Mouse (Mus musculus) CH12.LX (cell line): Measurements from ENCODE around the gene Ica1. TPM values are rescaled to one million over a fixed set of nuclear protein-coding genes. Genes with fewer than 3 reads are reported as not detected.

Experiments
- DNase-seq: peaks from one replicate; pipeline ENCODE4 v3.0.0-alpha.2; 2013; ENCODE audit errors: extremely low read depth
- H3K27ac ChIP-seq: 2 replicates; pipeline ENCODE4 v1.5.1; 2012; ENCODE audit warnings: low read depth, mild to moderate bottlenecking, control low read depth, moderate library complexity; ENCODE audit not compliant: insufficient read depth
- H3K27me3 ChIP-seq: replicated peaks from 2 replicates; pipeline ENCODE3; 2012; ENCODE audit warnings: inconsistent platforms
- H3K36me3 ChIP-seq, 2 experiments: replicated peaks in 1 of 2; 2 replicates each; pipeline versions ENCODE3 to v1.6.1; 2012; ENCODE audit warnings: inconsistent platforms in 1 of 2, low read length in 1 of 2, mild to moderate bottlenecking in 1 of 2, mixed read lengths in 1 of 2, moderate library complexity in 1 of 2; ENCODE audit not compliant: control insufficient read depth in 1 of 2, insufficient read depth in 1 of 2
- H3K4me1 ChIP-seq, 2 experiments: 2 replicates each; pipeline ENCODE4 v1.6.1; 2012; ENCODE audit warnings: inconsistent platforms in 1 of 2, moderate library complexity in 1 of 2; ENCODE audit not compliant: insufficient read depth in 2 of 2, control insufficient read depth in 1 of 2
- H3K4me2 ChIP-seq: 2 replicates; pipeline ENCODE4 v1.6.1; 2012; ENCODE audit warnings: low read depth, mild to moderate bottlenecking, control low read depth; ENCODE audit not compliant: poor library complexity, insufficient read depth, severe bottlenecking
- H3K4me3 ChIP-seq, 3 experiments: fragments of 150-350 bp in 1 of 3; sonication (generic) in 1 of 3; replicated peaks in 1 of 3; 2 replicates each; pipeline versions ENCODE3 to v1.5.1; 2011 to 2012; ENCODE audit warnings: low read depth in 2 of 3, low read length in 2 of 3, mild to moderate bottlenecking in 2 of 3, moderate library complexity in 2 of 3, control low read depth in 1 of 3, improper control_type of control experiment in 1 of 3, inconsistent platforms in 1 of 3, mixed read lengths in 1 of 3; ENCODE audit not compliant: poor library complexity in 1 of 3
- H3K79me2 ChIP-seq: replicated peaks from 2 replicates; pipeline ENCODE4 v1.6.1; 2012; ENCODE audit warnings: mild to moderate bottlenecking, moderate library complexity; ENCODE audit not compliant: control insufficient read depth, poor library complexity, insufficient read depth, severe bottlenecking; ENCODE audit errors: extremely low read depth
- H3K9ac ChIP-seq: 2 replicates; pipeline ENCODE4 v1.6.1; 2012; ENCODE audit warnings: low read depth, mild to moderate bottlenecking, control low read depth, moderate library complexity; ENCODE audit not compliant: insufficient read depth
- H3K9me3 ChIP-seq: replicated peaks from 2 replicates; pipeline ENCODE3; 2012; ENCODE audit warnings: low read length, inconsistent platforms, mixed read lengths
- CHD1 ChIP-seq: IDR thresholded peaks from 2 replicates; pipeline ENCODE4 v1.6.1; 2012; ENCODE audit warnings: low read depth, low read length, improper control_type of control experiment, inconsistent platforms
- CHD2 ChIP-seq: IDR thresholded peaks from 2 replicates; pipeline ENCODE4 v1.6.1; 2011; ENCODE audit warnings: low read length, improper control_type of control experiment
- CTCF ChIP-seq, 2 experiments: IDR thresholded peaks in 1 of 2; conservative IDR thresholded peaks in 1 of 2; 2 replicates each; pipeline ENCODE4 v1.5.1; 2011 to 2012; ENCODE audit warnings: low read depth in 2 of 2, low read length in 2 of 2, improper control_type of control experiment in 1 of 2, inconsistent platforms in 1 of 2, mild to moderate bottlenecking in 1 of 2, moderate library complexity in 1 of 2
- E2F4 ChIP-seq: IDR thresholded peaks from 2 replicates; pipeline ENCODE4 v1.6.1; 2011; ENCODE audit warnings: low read depth, low read length, improper control_type of control experiment; ENCODE audit not compliant: insufficient replicate concordance
- ELF1 ChIP-seq: IDR thresholded peaks from 2 replicates; pipeline ENCODE4 v1.6.1; 2014; ENCODE audit warnings: low read depth, mild to moderate bottlenecking, inconsistent platforms, low read length, improper control_type of control experiment
- ETS1 ChIP-seq: conservative IDR thresholded peaks from 2 replicates; pipeline ENCODE4 v1.6.1; 2012; ENCODE audit warnings: low read depth, mild to moderate bottlenecking, inconsistent platforms, low read length, improper control_type of control experiment, moderate library complexity
- GABPA ChIP-seq: IDR thresholded peaks from 2 replicates; pipeline ENCODE4 v1.6.1; 2012; ENCODE audit warnings: low read depth, low read length, improper control_type of control experiment, inconsistent platforms; ENCODE audit not compliant: insufficient replicate concordance
- IRF4 ChIP-seq: IDR thresholded peaks from 2 replicates; pipeline ENCODE4 v1.6.1; 2014; ENCODE audit warnings: low read depth, mild to moderate bottlenecking, inconsistent platforms, low read length, improper control_type of control experiment
- JUN ChIP-seq: IDR thresholded peaks from 2 replicates; pipeline ENCODE4 v1.6.1; 2011; ENCODE audit warnings: low read depth, mild to moderate bottlenecking, low read length, improper control_type of control experiment, moderate library complexity; ENCODE audit not compliant: insufficient read depth
- JUND ChIP-seq: conservative IDR thresholded peaks from 2 replicates; pipeline ENCODE4 v1.6.1; 2011; ENCODE audit warnings: low read depth, low read length, improper control_type of control experiment
- MAFK ChIP-seq: IDR thresholded peaks from 2 replicates; pipeline ENCODE4 v1.6.1; 2011; ENCODE audit warnings: low read length, improper control_type of control experiment; ENCODE audit not compliant: insufficient replicate concordance
- MAX ChIP-seq: IDR thresholded peaks from 2 replicates; pipeline ENCODE4 v1.6.1; 2011; ENCODE audit warnings: low read length, improper control_type of control experiment
- MAZ ChIP-seq: IDR thresholded peaks from 2 replicates; pipeline ENCODE4 v1.6.1; 2012; ENCODE audit warnings: low read depth, mild to moderate bottlenecking, inconsistent platforms, low read length, improper control_type of control experiment, moderate library complexity
- MEF2A ChIP-seq: IDR thresholded peaks from 2 replicates; pipeline ENCODE4 v1.6.1; 2014; ENCODE audit warnings: low read depth, mild to moderate bottlenecking, inconsistent platforms, low read length, improper control_type of control experiment, borderline replicate concordance
- MXI1 ChIP-seq: IDR thresholded peaks from 2 replicates; pipeline ENCODE4 v1.6.1; 2011; ENCODE audit warnings: mild to moderate bottlenecking, low read depth, low read length, improper control_type of control experiment
- MYC ChIP-seq: IDR thresholded peaks from 2 replicates; pipeline ENCODE4 v1.6.1; 2011; ENCODE audit warnings: low read depth, mild to moderate bottlenecking, improper control_type of control experiment, low read length
- NRF1 ChIP-seq: IDR thresholded peaks from 2 replicates; pipeline ENCODE4 v1.6.1; 2014; ENCODE audit warnings: low read depth, mild to moderate bottlenecking, inconsistent platforms, low read length, improper control_type of control experiment, moderate library complexity
- PAX5 ChIP-seq: IDR thresholded peaks from 2 replicates; pipeline ENCODE4 v1.6.1; 2012; ENCODE audit warnings: low read length, inconsistent platforms, mixed read lengths
- POLR2AphosphoS2 ChIP-seq: IDR thresholded peaks from 2 replicates; pipeline ENCODE4 v1.6.1; 2011; ENCODE audit warnings: low read depth, low read length, improper control_type of control experiment
- RAD21 ChIP-seq: IDR thresholded peaks from 2 replicates; pipeline ENCODE4 v1.6.1; 2011; ENCODE audit warnings: low read depth, mild to moderate bottlenecking, low read length, improper control_type of control experiment, moderate library complexity
- RCOR1 ChIP-seq: conservative IDR thresholded peaks from 2 replicates; pipeline ENCODE4 v1.6.1; 2012; ENCODE audit warnings: low read depth, mild to moderate bottlenecking, inconsistent platforms, low read length, improper control_type of control experiment
- SIN3A ChIP-seq: IDR thresholded peaks from 2 replicates; pipeline ENCODE4 v1.6.1; 2012; ENCODE audit warnings: low read length, improper control_type of control experiment, inconsistent platforms
- SMC3 ChIP-seq: IDR thresholded peaks from 2 replicates; pipeline ENCODE4 v1.6.1; 2011; ENCODE audit warnings: low read depth, low read length, improper control_type of control experiment
- TBP ChIP-seq: conservative IDR thresholded peaks from 2 replicates; pipeline ENCODE4 v1.6.1; 2011; ENCODE audit warnings: low read depth, low read length, improper control_type of control experiment
- TCF12 ChIP-seq: IDR thresholded peaks from 2 replicates; pipeline ENCODE4 v1.6.1; 2014; ENCODE audit warnings: low read depth, mild to moderate bottlenecking, inconsistent platforms, low read length, improper control_type of control experiment
- USF2 ChIP-seq: conservative IDR thresholded peaks from 2 replicates; pipeline ENCODE4 v1.6.1; 2011; ENCODE audit warnings: low read depth, low read length, improper control_type of control experiment
- ZKSCAN1 ChIP-seq: IDR thresholded peaks from 2 replicates; pipeline ENCODE4 v1.6.1; 2012; ENCODE audit warnings: low read depth, inconsistent platforms, low read length, improper control_type of control experiment, borderline replicate concordance
- ZNF384 ChIP-seq: IDR thresholded peaks from 2 replicates; pipeline ENCODE4 v1.6.1; 2012; ENCODE audit warnings: low read depth, low read length, improper control_type of control experiment, inconsistent platforms
- dilution Hi-C: fragments of 300-500 bp; cut with MboI; formaldehyde crosslinking; loops from 2 replicates; pipeline ENCODE4 v1.14.3; 2020; ENCODE audit warnings: low sequenced_read_pairs; ENCODE audit not compliant: extremely low pct_unique_long_range_greater_than_20kb, extremely low pct_ligation_motif_present
- in situ Hi-C: fragments of 300-500 bp; cut with MboI; formaldehyde crosslinking; loops from 3 replicates; pipeline ENCODE4 v1.14.3; 2019; ENCODE audit warnings: low sequenced_read_pairs, low pct_ligation_motif_present, low pct_unique_long_range_greater_than_20kb, mixed read lengths
- polyA plus RNA-seq: library from polyadenylated mRNA; unstranded; fragments of >175 nt; gene quantifications from 2 replicates; pipeline ENCODE4 v1.2.1, GENCODE M21; 2012; ENCODE audit warnings: low read depth; ENCODE audit not compliant: insufficient read length
- total RNA-seq, 2 experiments: library from RNA; depleted of rRNA; stranded (reverse); fragments of 300-350 nt in 1 of 2; fragments of >200 nt in 1 of 2; gene quantifications; 2 replicates each; pipeline ENCODE4 v1.2.3; 2012 to 2014

Ica1 gene
- total and polyA plus RNA-seq, 3 experiments, result 0.59 TPM; not detected in 2

DNA sequence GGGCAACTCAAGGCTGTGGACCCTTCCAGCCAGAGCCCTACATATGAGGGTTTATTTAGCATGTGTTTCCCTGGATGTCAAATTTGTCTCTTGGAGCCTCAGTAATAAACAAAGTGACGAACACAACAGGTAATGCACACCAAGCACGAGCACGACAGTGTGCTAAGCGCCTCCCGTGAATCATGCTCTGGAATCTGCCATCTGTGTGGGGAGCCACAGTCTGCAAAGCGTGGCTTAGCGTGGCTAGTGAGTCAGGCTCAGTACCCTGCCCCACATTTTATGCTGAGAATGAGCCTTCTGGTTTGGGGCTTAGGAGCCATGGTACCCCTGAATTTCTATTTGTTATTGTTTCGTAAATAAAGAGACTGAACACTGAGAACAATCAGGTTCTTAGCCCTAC lies 50.5 kb downstream of the Ica1 start:
- H3K36me3 ChIP-seq, result no peaks in the 10 kb centered on the region
- dilution Hi-C loops, result no loop called here
- H3K4me3 ChIP-seq, result no peak overlapping the region
- H3K27ac ChIP-seq, result no peak overlapping the region
- in situ Hi-C loops, result loop anchor here (25.0 kb wide), 1 partner anchor 391 kb away; no protein-coding TSS in a partner anchor
- no peak overlapping the region for H3K9ac ChIP-seq
- TF ChIP-seq MEF2A (no peak), E2F4 (no peak), ELF1 (no peak), CTCF (conservative IDR thresholded peaks at IDR 0.05 in 1 of 2, IDR thresholded peaks at IDR 0.05 in 1 of 2; ENCODE audit: low read depth in 2 of 2, low read length in 2 of 2) (no peak), ZNF384 (no peak), GABPA (no peak), JUND (no peak), CHD1 (no peak), NRF1 (no peak), MYC (no peak), SIN3A (no peak), CHD2 (no peak), MAX (no peak), MAZ (no peak), POLR2AphosphoS2 (no peak), TBP (no peak), ZKSCAN1 (no peak), MAFK (no peak), JUN (no peak)
- H3K27me3 ChIP-seq, result no peaks in the 10 kb centered on the region
- no peaks in the 10 kb centered on the region for H3K9me3 ChIP-seq
- peaks cover 8 to 15% of the 10 kb centered on the region in 2 experiments for H3K4me1 ChIP-seq
- H3K4me2 ChIP-seq, result no peak overlapping the region
- no peaks in the 10 kb centered on the region for H3K79me2 ChIP-seq
- no peak for DNase-seq

DNA sequence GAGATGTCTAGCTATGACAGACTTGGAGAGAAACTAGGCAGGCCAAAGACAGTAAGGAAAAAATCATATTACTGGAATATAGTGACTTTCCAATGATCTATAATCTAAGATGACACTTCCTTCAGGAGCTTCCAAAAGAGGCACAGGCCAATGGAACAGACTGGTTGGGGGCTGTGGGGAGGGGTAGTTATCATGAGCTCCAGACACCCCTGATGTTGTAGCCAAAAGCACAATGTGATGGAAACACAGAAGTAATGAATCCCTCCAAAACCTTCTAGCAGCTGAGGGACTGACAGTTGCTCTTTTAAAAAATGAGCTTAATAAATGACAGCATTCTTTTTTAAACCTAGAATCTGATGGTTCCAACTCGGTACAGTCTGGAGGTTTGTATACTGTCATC lies 52.7 kb downstream of the Ica1 start:
- Histone ChIP-seq H3K4me3 (no peak overlapping the region), H3K4me2 (no peak overlapping the region), H3K36me3 (no peaks in the 10 kb centered on the region), H3K4me1 (peaks cover 0 to 2% of the 10 kb centered on the region in 2 experiments; a peak in 1 of 4 replicates), H3K9me3 (no peaks in the 10 kb centered on the region), H3K27me3 (no peaks in the 10 kb centered on the region), H3K9ac (no peak overlapping the region), H3K79me2 (no peaks in the 10 kb centered on the region), H3K27ac (no peak overlapping the region)
- dilution Hi-C loops, result no loop called here
- TF ChIP-seq ZKSCAN1, result no peak
- no peak for TF ChIP-seq USF2
- no peak for TF ChIP-seq SMC3
- TF ChIP-seq JUN, result no peak
- no peak for TF ChIP-seq MAX
- TF ChIP-seq MXI1, result no peak
- TF ChIP-seq PAX5, result no peak
- no peak for TF ChIP-seq RAD21
- TF ChIP-seq RCOR1, result no peak
- no peak for TF ChIP-seq MAFK
- TF ChIP-seq TBP, result no peak
- no peak for TF ChIP-seq IRF4
- TF ChIP-seq TCF12, result no peak
- no peak for TF ChIP-seq MEF2A
- no peak for TF ChIP-seq CTCF (conservative IDR thresholded peaks at IDR 0.05 in 1 of 2, IDR thresholded peaks at IDR 0.05 in 1 of 2; ENCODE audit: low read depth in 2 of 2, low read length in 2 of 2)
- no peak for TF ChIP-seq ETS1
- no peak for TF ChIP-seq ELF1
- no peak for DNase-seq
- in situ Hi-C loops, result loop anchor here (25.0 kb wide), 1 partner anchor 388 kb away; no protein-coding TSS in a partner anchor
